Mouse (Mus musculus) kidney, adult 18-20 months (tissue): ENCODE measurements around the gene Aoc3.
"Not testable (repeated sequence)": the region's sequence is repeated elsewhere in the genome, so short reads cannot be mapped to it uniquely, and the experiment has no call there.

Experiments
- DNase-seq: peaks from one replicate; pipeline ENCODE4 v3.0.0; 2021

Gene Aoc3

GRCm38 (mm10) chr11:101378196-101378595 is 47.8 kb downstream of the Aoc3 start:
- not testable (repeated sequence) for DNase-seq

DNA sequence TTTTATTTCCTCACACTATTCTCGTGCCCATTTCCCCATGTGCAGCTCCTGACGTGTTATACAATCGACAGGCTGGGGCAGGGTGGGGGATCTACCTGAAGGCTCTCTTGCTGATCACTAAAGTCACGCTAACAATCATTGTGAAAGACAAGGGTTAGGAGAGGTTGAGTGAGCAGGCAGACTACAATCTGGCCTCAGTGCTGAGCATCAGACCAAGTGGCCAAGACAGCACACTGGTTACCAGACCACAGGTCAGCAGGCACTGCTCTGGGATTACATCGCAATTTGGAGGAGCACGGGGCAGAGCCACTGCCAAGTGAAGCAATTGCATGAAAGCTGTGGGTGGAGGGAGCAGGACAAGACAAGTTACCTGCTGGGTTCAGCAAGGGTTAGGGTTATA is 48.5 kb downstream of the Aoc3 start:
- peak; percentile 60 for DNase-seq

- DNase-seq = no peak
These were observed 51.4 kb downstream of the Aoc3 start for GRCm38 (mm10) chr11:101381817-101382216.
